Mouse (Mus musculus): ENCODE data around the gene Efna2.

- TF ChIP-seq BHLHE40 (IDR thresholded peaks at IDR 0.05; ENCODE audit: low read depth, low read length) (no peak), CTCF (conservative IDR thresholded peaks at IDR 0.05 in 1 of 2, IDR thresholded peaks at IDR 0.05 in 1 of 2; ENCODE audit: low read depth in 2 of 2, low read length in 2 of 2) (no peak), POLR2A (IDR thresholded peaks at IDR 0.05; ENCODE audit: low read depth, low read length) (no peak), ZNF384 (IDR thresholded peaks at IDR 0.05; ENCODE audit: low read depth, low read length) (no peak), UBTF (IDR thresholded peaks at IDR 0.05; ENCODE audit: low read depth, low read length) (no peak), ZC3H11A (IDR thresholded peaks at IDR 0.05; ENCODE audit: low read depth, low read length) (no peak), ELF1 (IDR thresholded peaks at IDR 0.05; ENCODE audit: low read depth, low read length) (no peak), CHD1 (IDR thresholded peaks at IDR 0.05; ENCODE audit: low read depth, low read length) (no peak), NRF1 (IDR thresholded peaks at IDR 0.05; ENCODE audit: low read depth, low read length) (no peak), MEF2A (IDR thresholded peaks at IDR 0.05; ENCODE audit: borderline replicate concordance, low read depth, low read length) (no peak), USF2 (conservative IDR thresholded peaks at IDR 0.05; ENCODE audit: low read depth, low read length) (no peak), TCF12 (IDR thresholded peaks at IDR 0.05; ENCODE audit: low read depth, low read length) (no peak), E2F4 (IDR thresholded peaks at IDR 0.05; ENCODE audit: insufficient replicate concordance, low read depth, low read length) (no peak), KAT2A (IDR thresholded peaks at IDR 0.05; ENCODE audit: insufficient replicate concordance, low read length) (no peak)
Measured at GRCm38 (mm10) chr10:80196167-80196566, 16.9 kb downstream of the Efna2 start.

All from CH12.LX (cell line).